Comparison of ENCODE assay signal across 16 mouse cellular contexts in the genomic region with DNA sequence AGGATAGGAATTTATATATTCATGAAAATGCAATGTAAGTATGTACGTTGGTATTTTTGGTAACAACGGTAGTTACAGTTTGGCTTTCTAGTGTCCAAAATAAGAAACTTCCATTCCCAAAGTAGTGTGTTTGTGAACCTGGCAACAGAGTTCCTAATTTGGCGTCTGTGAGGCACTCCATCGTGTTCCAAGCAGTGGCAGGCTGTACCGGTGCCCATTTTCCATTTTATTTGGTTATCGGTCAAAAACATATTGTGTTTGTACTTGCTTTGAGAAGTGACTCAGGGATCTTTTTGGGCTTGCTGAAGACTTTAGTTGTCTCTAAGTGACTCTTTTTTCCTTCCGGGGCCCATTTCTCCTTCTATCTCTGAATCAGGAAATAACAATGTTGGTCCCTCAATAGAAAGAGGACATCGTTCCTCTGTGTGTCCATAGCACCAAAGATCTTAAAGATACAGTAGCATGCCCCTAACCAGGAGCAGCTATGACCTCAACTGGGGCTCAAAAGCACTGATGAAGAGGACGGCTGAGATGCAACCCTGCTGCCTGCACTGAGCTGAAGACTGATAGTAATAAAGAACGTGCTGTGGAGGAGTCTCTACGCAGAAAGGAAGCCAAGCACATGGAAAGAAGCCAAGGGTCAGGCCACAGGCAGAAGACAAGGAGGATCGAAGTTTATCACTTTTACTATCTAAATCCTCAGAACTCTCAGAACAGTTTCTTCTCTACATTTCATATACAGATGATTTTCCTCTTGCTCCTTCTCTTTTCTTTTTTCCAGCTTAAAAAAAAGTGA.
DNase-seq lines count a peak whose midpoint lies in the region; TF ChIP-seq lines count a peak whose summit lies in the region.
"Had no signal": no experiment of that assay in that cellular context is flagged by ENCODE, and none has a peak within 500 bp of the region (broad histone marks: within the 10 kb centered on the region; RNA-seq: fewer than 3 reads in every experiment).

No protein-coding gene starts in this region.

- no peak for TF ChIP-seq POLR2A in small intestine, adult 2 months (IDR thresholded peaks at IDR 0.05; ENCODE audit: low read depth, low read length)

- 0 out of 2 replicates have a peak, but pooled peaks cover 2% of the 10 kb centered on the region for H3K4me1 ChIP-seq in small intestine, adult 2 months (ENCODE audit: control insufficient read depth, insufficient read depth, insufficient read length, low read length)

- DNase-seq in gastrocnemius, adult 2 months, result peak; percentile 39
- no peak for DNase-seq in gastrocnemius, postnatal 25 days
- peak; percentile 67 for DNase-seq in kidney, postnatal 14 days
- DNase-seq in kidney, adult 18-20 months, result no peak
- peak; percentile 47 to 51 for DNase-seq in right cerebral cortex, postnatal 10 days (ENCODE audit: low spot score in 2 of 2)
- DNase-seq in right cerebral cortex, postnatal 14 days, result no peak
- no peak for DNase-seq in embryo, embryonic 11 days
- DNase-seq: cerebellum, adult 11 months; right cerebral cortex, postnatal 4 days had no signal

- no peak overlapping the region; the same call in 1 of the 2 replicates for H3K4me3 ChIP-seq in gastrocnemius, adult 2 months
- no peak overlapping the region for H3K4me3 ChIP-seq in small intestine, adult 2 months (ENCODE audit: low read depth, low read length)
- H3K4me3 ChIP-seq: forebrain, embryonic 10.5 days; heart, embryonic 13.5 days; hindbrain, embryonic 13.5 days; intestine, embryonic 15.5 days; liver, embryonic 12.5 days; midbrain, embryonic 15.5 days had no signal

- no peaks in the 10 kb centered on the region for H3K36me3 ChIP-seq in small intestine, adult 2 months (ENCODE audit: control insufficient read depth, insufficient read depth, low read length)
- H3K36me3 ChIP-seq: hindbrain, embryonic 13.5 days; intestine, embryonic 15.5 days; liver, embryonic 12.5 days; midbrain, embryonic 15.5 days had no signal

- 66% methylated on average over 12 of the region's 12 CpGs for WGBS in small intestine, adult 2 months

- TF ChIP-seq CTCF in gastrocnemius, adult 2 months (IDR thresholded peaks at IDR 0.05), result no peak
- TF ChIP-seq CTCF in small intestine, adult 2 months (IDR thresholded peaks at IDR 0.05; ENCODE audit: extremely low read depth, insufficient read length, insufficient replicate concordance, low read depth, low read length), result no peak

- peak overlapping the region; percentile 67 for H3K27ac ChIP-seq in gastrocnemius, adult 2 months
- peak overlapping the region; percentile 1; the same call in 1 of the 2 replicates for H3K27ac ChIP-seq in small intestine, adult 2 months (ENCODE audit: insufficient read depth, low read depth, low read length)
- H3K27ac ChIP-seq: forebrain, embryonic 10.5 days; hindbrain, embryonic 13.5 days; intestine, embryonic 15.5 days; liver, embryonic 12.5 days; midbrain, embryonic 15.5 days had no signal

- intact Hi-C loops in gastrocnemius, adult 2 months (cut with DNase I), result no loop called here

- no peaks in the 10 kb centered on the region for H3K27me3 ChIP-seq in small intestine, adult 2 months (ENCODE audit: control insufficient read depth, insufficient read depth, low read length)
- H3K27me3 ChIP-seq: heart, embryonic 13.5 days; hindbrain, embryonic 13.5 days; intestine, embryonic 15.5 days; liver, embryonic 12.5 days; midbrain, embryonic 15.5 days had no signal

Comparison
In these comparisons a context has a peak if more than half of its experiments do, and no peak if none do; other contexts are left out.
1. DNase-seq: peak in gastrocnemius, adult 2 months (single experiment), kidney, postnatal 14 days (single experiment) and right cerebral cortex, postnatal 10 days (2 of 2); none in gastrocnemius, postnatal 25 days (single experiment), kidney, adult 18-20 months (single experiment), right cerebral cortex, postnatal 14 days (single experiment) and embryo, embryonic 11 days (single experiment).